Mouse (Mus musculus) lung, postnatal 0 days (tissue): ENCODE data around the gene Gm28047.

ENCODE experiments used
- CTCF ChIP-seq: IDR thresholded peaks from 2 replicates; pipeline ENCODE4 v1.5.1; 2016; ENCODE audit warnings: antibody characterized with exemption, mild to moderate bottlenecking
- EP300 ChIP-seq: IDR thresholded peaks from 2 replicates; pipeline ENCODE4 v1.6.1; 2016; ENCODE audit warnings: antibody characterized with exemption, mild to moderate bottlenecking, control low read depth

- TF ChIP-seq CTCF (no peak), EP300 (no peak)
These were observed 106.0 kb downstream of the Gm28047 start for GRCm38 (mm10) chr15:102518859-102519201.
